Mouse (Mus musculus): ENCODE data around the gene Mettl24.

- TF ChIP-seq CTCF (IDR thresholded peaks at IDR 0.05; ENCODE audit: insufficient read depth, low read length) (no peak), POLR2A (IDR thresholded peaks at IDR 0.05; ENCODE audit: borderline replicate concordance, extremely low read depth, low read depth, low read length) (no peak)
Measured at GRCm38 (mm10) chr10:40827706-40828105, 144.6 kb downstream of the Mettl24 start.

All from lung, adult 2 months (tissue).